Mouse (Mus musculus): Measurements from ENCODE around the gene Slc37a2. TPM values are rescaled to one million over a fixed set of nuclear protein-coding genes. Genes with fewer than 3 reads are reported as not detected.

The Slc37a2 gene
- polyA plus RNA-seq, 2 experiments from 2014 or later = 2.4 to 3.6 TPM

- ATAC-seq = no peak
Observed at GRCm38 (mm10) chr9:37214327-37215060, 41.0 kb downstream of the Slc37a2 start.

GRCm38 (mm10) chr9:37213060-37213738 is 42.3 kb downstream of the Slc37a2 start:
- ATAC-seq = no peak

- ATAC-seq = peak; percentile 100
Observed at GRCm38 (mm10) chr9:37207929-37208411, 47.6 kb downstream of the Slc37a2 start, which contains the start of gene Tmem218. Gene Tmem218, plus strand, starts transcription at chr9:37208223.

GRCm38 (mm10) chr9:37203884-37204283 is 51.7 kb downstream of the Slc37a2 start:
- no peak for ATAC-seq

GRCm38 (mm10) chr9:37200414-37200813 is 55.1 kb downstream of the Slc37a2 start:
- no peak for ATAC-seq

GRCm38 (mm10) chr9:37197067-37197466 is 58.5 kb downstream of the Slc37a2 start:
- ATAC-seq = no peak

- no peak for ATAC-seq
Observed at GRCm38 (mm10) chr9:37188024-37188423, 67.5 kb downstream of the Slc37a2 start.

- no peak for ATAC-seq
Observed at GRCm38 (mm10) chr9:37187407-37187806, 68.1 kb downstream of the Slc37a2 start.

- ATAC-seq = no peak
Observed at GRCm38 (mm10) chr9:37183176-37183575, 72.4 kb downstream of the Slc37a2 start.

- ATAC-seq = no peak
Observed at GRCm38 (mm10) chr9:37181596-37181995, 73.9 kb downstream of the Slc37a2 start.

- no peak for ATAC-seq
Observed at GRCm38 (mm10) chr9:37179596-37179995, 75.9 kb downstream of the Slc37a2 start.

GRCm38 (mm10) chr9:37178911-37179310 is 76.6 kb downstream of the Slc37a2 start:
- no peak for ATAC-seq

Other genes starting within 250 kb of the Slc37a2 start
- not detected for gene Pknox2, start 108.3 kb downstream of the Slc37a2 start, polyA plus RNA-seq (2017; shearing (Covaris generic))
- 1 to 10 TPM; 3.4 to 4.4 TPM for gene Tmem218, start 47.5 kb downstream of the Slc37a2 start, polyA plus RNA-seq (2017; shearing (Covaris generic))
- gene Ccdc15, start 92.7 kb upstream of the Slc37a2 start, polyA plus RNA-seq (2017; shearing (Covaris generic)) = 10 to 100 TPM in 1 of 2 experiments, 1 to 10 TPM in 1; 6.8 to 10.3 TPM
- not detected for gene Hepacam, start 111.6 kb upstream of the Slc37a2 start, polyA plus RNA-seq (2017; shearing (Covaris generic))
- gene Robo4, start 146.2 kb upstream of the Slc37a2 start, polyA plus RNA-seq (2017; shearing (Covaris generic)) = not detected
- not detected for gene Robo3, start 177.5 kb upstream of the Slc37a2 start, polyA plus RNA-seq (2017; shearing (Covaris generic))
- gene Msantd2, start 233.6 kb upstream of the Slc37a2 start, polyA plus RNA-seq (2017; shearing (Covaris generic)) = 10 to 100 TPM in 1 of 2 experiments, 1 to 10 TPM in 1; 8.3 to 13.7 TPM

Measured in CD4-positive, CD25-positive, alpha-beta regulatory T cell, adult 4 months (primary cell).